Mouse (Mus musculus) urinary bladder, adult 2 months (tissue): Measurements from ENCODE around the gene Rtn4ip1. TPM values are rescaled to one million over a fixed set of nuclear protein-coding genes. Genes with fewer than 3 reads are reported as not detected.
"Not testable (repeated sequence)": the region's sequence is repeated elsewhere in the genome, so short reads cannot be mapped to it uniquely, and the experiment has no call there.

Source experiments
- DNase-seq: peaks from one replicate; pipeline ENCODE4 v3.0.0; 2022; ENCODE audit warnings: low spot score
- polyA plus RNA-seq: library from polyadenylated mRNA; depleted of rRNA; stranded (reverse); fragments of >200 nt; gene quantifications from 2 replicates; pipeline ENCODE4 v1.2.3, GENCODE M21; 2012; rRNA removed

Gene Rtn4ip1
- polyA plus RNA-seq: 10.1 and 10.9 TPM in 2 replicates

GRCm38 (mm10) chr10:43901578-43902194 is at the start of gene Rtn4ip1, which contains the start of gene Qrsl1:
Gene Rtn4ip1, plus strand, starts transcription at chr10:43901807.
Gene Qrsl1, minus strand, starts transcription at chr10:43901745.
- peak; percentile 89 for DNase-seq

- DNase-seq: no peak
Measured at GRCm38 (mm10) chr10:43851898-43852297, 49.7 kb upstream of the Rtn4ip1 start.

DNA sequence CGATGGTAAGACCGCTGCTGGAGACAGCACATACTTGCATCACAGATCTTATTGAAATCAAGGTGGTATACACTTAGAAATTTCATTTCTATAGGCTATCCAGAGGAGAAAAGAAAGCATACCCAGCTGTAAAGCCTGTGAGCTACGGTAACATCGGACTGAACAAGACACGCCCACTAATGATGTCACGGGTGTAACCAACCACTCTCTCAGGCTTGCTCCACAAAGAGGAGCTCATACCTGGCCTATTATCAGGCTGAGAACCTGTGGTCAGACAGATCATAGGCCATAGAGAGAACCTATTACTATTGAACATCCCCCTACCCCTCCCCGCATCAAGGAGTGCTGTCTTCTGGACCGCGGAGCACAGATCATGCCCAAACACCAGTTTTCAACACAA is 45.7 kb upstream of the Rtn4ip1 start:
- no peak for DNase-seq

DNA sequence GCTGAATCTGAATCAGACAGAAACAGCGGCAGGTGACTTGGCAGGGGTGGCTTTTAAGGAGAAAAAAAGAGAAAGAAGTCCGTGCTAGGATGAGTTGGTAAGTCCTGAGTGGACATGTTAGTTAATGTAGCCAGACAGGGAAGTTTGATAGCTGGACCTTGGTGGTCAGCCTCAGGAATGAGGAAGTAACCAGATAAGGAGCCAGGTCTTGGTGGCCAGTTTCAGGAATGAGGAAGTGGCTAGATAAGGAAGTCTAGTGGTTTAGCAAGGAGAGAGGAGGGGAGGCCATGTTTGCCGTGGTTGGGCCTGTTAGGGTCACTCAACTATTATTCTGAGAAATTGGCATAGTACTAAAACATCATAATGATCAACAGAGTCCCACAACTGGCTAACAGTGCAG is 45.3 kb upstream of the Rtn4ip1 start:
- no peak for DNase-seq

GRCm38 (mm10) chr10:43870752-43871151 is 30.9 kb upstream of the Rtn4ip1 start:
- DNase-seq: no peak

DNA sequence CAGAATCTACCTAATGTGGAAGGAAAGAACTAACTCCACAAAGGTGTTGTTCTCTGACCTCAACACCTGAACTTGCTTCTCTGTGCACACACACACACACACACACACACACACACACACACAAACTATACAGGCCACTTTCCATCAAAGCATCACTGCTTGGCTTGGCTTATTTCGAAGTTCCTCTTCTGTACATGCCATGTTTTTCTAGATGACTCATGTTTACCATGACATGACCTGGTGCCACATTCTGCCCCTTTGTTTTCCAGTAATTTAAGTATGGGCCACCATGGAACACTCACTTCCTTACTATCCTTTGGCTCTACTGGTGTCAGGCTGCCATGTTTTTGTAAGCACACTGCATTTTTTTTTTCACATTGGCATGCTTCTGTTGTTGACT is 30.1 kb upstream of the Rtn4ip1 start:
- no peak for DNase-seq

- DNase-seq: no peak
Measured at GRCm38 (mm10) chr10:43887676-43888075, 13.9 kb upstream of the Rtn4ip1 start.

GRCm38 (mm10) chr10:43888976-43889375 is 12.6 kb upstream of the Rtn4ip1 start:
- DNase-seq: no peak

DNA sequence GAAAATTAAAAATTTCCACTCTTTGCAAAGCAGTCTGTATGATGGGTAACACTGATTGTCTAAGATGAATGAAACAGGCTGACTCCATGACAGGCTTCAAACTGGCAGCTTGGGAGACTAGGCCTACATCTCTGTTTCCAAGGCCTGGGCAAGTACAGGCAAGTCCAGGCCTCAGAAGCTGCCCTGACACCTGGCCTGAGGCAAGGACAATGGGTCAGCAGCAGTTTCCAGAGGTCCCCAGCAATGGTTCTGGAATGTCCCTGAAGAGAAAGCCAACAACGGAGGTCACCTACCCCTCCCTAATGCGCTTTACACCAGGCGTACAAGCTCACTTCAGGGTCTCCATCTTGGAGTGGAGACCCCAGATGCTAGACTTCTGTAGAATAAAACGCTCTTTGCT is 8.6 kb upstream of the Rtn4ip1 start:
- no peak for DNase-seq

DNA sequence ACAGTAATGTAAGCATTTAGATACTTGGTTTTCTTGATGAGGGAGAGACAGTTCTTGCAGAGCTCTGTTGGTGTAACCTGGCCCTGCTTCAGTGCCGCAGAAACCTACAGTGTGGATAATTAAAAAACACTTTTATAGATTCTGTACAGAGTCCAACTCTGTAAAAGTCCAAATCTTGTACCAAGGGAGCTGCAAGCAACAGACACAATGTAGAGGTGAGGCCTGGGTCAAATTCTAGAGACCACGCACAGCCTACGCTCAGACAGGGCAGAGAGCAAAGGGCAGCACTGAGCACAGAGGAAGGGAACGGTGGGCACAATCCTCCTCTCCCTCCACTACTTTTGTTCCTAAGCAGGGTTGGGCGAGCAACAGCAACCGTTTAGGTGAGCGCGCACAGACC is 5.5 kb upstream of the Rtn4ip1 start:
- no peak for DNase-seq

GRCm38 (mm10) chr10:43898276-43898675 is 3.3 kb upstream of the Rtn4ip1 start:
- DNase-seq: no peak

DNA sequence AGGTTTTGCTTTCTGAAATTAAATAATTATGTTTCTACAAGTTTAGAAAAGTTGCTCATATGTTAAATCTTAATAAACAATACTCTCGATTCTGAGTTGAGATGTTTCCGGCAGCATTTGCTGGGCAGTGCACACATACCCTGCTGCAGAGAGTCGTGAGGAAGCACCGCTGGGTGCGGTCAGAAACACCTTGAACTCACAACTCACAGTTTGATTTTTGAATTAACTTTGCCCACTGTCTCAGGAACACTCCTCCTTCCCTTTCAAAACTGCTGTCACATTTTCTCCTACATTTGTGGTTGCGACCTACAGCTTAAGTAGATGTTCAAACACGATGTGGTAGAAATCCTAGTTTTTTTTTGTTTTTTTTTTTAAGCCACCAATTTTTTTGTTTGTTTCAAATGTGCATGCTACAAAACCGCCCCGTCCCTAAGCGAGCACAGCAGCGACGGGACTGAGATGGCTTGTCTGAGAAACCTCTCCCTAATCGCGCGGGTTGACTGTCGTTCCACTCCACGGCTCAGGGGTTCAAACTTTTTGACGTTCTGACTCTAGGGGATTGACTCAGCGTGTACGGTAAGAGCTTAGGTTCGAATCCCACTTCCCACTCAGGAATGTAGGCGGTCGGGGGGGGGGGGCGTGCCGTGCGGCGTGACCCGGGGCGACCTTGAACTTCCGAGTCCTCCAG is 580 bp upstream of the Rtn4ip1 start:
- DNase-seq: no peak

DNA sequence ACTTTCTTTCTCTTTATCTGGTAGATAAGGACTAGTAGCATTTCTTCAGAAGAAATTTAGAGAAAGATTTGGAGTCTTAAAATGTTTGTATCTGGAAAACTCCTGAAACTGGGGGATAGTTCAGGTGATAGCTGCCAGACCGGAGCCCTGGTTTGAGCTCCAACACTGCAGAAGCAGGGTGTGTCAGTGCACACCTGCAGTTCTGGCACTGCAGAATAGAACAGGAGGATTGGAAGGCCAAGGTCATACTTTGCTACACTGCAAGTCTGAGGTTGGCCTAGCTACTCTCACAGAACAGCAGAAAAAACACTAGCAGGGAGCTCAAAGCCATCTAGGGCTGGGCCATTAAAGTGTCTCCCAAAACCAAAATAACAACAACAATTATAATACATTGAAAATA is 3.0 kb downstream of the Rtn4ip1 start:
- DNase-seq: no peak

DNA sequence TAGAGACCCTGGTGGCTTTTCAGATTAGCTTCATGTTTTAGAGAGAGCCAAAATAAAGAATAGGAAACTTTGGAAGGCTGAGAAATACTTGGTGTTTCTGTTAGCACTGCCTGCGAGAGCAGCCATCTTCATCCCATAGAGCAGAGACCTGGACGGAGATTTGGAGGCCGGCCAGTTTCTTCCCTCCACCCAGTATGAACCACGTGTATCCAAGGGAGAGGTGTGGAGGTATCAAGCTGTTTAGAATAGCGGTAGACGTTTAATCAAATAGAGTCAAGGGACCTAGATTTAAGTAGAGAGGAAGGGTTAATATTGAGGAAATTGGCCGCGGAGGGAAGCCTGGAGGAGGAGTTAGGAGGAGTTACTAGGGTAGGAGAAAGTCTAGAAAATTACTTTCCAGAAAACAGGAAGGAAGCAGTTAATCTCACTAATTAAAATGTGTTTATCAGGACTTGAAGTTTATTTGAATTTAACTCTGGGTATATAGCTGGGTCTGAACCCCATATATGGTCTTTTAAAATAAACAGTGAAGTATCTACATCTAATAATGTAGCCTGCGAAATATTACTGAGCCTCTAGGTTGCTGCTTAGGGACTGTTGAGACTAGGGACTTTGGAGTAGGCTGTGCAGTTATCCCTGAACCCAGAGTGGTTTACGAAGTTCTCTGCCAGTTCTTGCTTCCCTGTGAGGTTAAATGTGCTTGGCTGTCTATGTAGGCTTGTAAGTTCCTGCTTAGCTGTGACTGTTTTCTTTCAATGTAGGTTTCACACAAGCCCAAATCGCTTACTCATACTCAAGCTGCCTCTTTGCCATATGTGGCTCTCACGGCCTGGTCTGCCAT is 8.6 kb downstream of the Rtn4ip1 start:
- DNase-seq: no peak

- DNase-seq: no peak
Measured at GRCm38 (mm10) chr10:43910873-43911142, 9.2 kb downstream of the Rtn4ip1 start.

GRCm38 (mm10) chr10:43912236-43912635 is 10.6 kb downstream of the Rtn4ip1 start:
- no peak for DNase-seq

- DNase-seq: no peak
Measured at GRCm38 (mm10) chr10:43916181-43916580, 14.6 kb downstream of the Rtn4ip1 start.

DNA sequence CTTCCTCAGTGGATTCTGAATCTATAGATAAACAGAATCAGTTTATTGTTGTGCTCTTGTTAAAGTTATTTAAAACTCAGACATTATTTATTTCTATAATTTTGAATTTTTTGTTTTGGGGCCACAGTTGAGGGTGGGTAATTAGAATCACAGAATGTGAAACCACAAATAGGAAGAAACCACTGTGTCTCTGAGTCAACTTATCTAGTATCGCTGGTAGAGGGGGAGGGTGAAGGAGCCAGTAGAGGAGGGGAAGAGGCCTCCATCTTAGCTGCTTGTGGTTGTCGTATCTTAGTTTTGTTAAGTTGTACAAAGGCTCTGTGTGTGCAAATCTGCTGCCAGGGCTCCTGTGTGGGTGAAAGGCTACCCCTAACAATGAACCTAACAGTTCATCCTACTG is 15.1 kb downstream of the Rtn4ip1 start:
- no peak for DNase-seq

DNA sequence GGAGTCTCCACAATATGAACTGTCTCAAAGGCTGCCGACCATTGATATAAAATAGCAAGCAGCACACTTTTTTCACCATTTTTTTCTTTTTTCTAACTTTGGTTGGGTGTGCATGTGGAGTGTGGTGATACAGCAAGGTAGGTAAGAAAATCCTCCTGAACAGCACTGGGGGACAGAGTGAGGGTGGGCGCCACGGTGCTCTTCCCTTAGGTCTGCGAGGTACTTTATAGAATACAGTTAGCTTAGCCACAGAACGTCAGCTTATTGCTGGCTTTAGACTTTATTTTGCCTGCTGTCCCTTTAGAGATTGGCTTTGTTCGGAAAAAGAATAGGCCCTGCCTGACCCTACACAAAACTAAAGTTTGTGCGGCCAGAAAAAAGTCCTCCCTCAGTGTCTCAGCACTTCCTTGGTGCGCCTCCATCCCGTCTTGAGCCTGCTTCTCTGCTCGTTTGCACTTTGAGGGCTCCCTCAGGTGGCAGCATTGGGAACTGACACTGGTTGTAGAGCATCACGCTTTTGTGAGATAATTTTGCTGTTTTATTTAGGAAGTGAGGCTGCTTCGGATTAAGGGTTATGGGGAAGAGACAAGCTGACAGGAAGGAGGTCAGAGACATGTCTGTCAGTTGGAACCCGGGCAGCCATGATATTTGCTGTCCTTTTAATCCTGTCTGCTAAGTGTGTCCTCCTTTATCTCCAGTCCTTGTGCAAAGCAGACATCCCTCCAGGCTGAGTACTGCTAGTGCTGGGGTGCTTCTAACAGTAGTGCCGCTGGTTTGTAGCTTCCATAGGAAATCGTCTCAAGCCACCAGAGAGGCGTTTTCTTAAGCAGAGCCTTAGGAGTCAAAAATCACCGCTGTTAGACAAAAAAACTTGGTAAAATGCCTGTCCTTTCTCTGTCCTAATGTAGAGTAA is 17.3 kb downstream of the Rtn4ip1 start:
- peak; percentile 65 for DNase-seq

GRCm38 (mm10) chr10:43923096-43923495 is 21.5 kb downstream of the Rtn4ip1 start:
- DNase-seq: no peak

- not testable (repeated sequence) for DNase-seq
Measured at GRCm38 (mm10) chr10:43925776-43926175, 24.2 kb downstream of the Rtn4ip1 start.

GRCm38 (mm10) chr10:43927736-43928135 is 26.1 kb downstream of the Rtn4ip1 start:
- no peak for DNase-seq
